Mouse (Mus musculus) bone marrow macrophage, adult 2 months (primary cell): ENCODE measurements around the gene Olfr1055.

ENCODE experiments used
- CTCF ChIP-seq: IDR thresholded peaks from 2 replicates; pipeline ENCODE4 v1.5.1; 2012; ENCODE audit warnings: low read depth, mild to moderate bottlenecking, low read length, moderate library complexity
- POLR2A ChIP-seq: IDR thresholded peaks from 2 replicates; pipeline ENCODE4 v1.6.1; 2012; ENCODE audit warnings: mild to moderate bottlenecking, low read depth, low read length, borderline replicate concordance

DNA sequence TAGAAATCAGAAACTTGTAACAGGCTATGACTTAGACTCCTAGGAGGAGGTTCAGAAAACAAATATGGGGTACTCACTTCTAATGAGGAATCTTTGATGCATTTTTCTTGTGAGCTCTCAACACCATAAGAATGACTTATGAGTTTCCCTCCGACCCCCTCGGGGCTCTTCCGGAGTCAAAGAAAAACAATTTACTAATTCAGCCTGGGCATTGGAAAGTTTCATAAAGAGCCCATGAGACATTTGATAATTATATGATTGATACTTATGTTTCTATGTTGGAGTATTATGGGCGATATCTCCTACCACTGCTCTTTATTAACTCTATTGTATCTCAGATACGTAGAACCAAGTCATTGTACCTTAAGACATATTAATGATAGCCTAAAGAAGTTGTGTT, at the start of gene Olfr1055:
- TF ChIP-seq CTCF, result no peak
- TF ChIP-seq POLR2A, result no peak
